Mouse (Mus musculus) liver, embryonic 14.5 days (tissue): ENCODE data around the gene Naaladl2.

Experiments
- CTCF ChIP-seq: IDR thresholded peaks from 2 replicates; pipeline ENCODE4 v1.5.1; 2016; ENCODE audit warnings: antibody characterized with exemption, low read depth, control low read depth
- EP300 ChIP-seq: IDR thresholded peaks from 2 replicates; pipeline ENCODE4 v1.6.1; 2016; ENCODE audit warnings: antibody characterized with exemption, low read depth

DNA sequence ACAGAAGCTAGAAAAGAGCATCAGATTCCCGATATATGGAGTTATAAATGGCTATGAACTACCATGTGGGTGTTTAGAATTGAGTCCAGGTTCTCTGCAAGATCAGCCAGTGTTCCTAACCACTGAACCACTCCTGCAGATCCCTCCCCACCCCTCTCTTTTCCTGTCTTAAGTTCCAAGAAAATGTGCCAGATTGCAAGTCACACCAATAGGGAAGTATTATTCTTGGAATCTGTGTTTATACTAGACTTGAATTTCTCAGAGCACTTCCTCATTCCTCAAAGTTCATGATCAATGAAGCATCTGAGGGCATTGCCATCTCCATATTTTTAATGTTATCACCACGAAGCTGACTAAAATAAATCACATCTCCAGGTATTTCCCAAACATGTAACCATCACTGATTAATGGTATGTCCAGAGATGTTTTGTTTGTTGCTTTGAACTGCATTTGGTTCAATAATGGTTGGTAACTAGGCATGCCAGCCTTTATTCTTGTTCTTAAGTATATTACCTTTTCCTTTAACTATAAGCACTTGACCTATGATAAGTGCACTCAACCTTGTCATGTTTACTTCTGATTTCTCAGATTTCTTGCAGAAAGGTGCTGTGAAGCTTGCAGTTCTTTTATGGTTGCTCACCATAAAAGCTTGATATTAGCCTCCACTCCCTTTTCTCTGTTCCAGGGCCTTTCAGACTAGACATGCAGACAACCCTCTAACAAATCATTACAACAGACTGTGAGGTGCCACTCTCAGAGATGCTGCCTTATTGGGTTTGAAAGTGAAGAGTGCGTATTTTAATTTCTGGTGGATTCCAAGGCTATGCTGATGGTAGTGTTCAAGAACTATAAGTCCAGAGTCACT lies 475.8 kb downstream of the Naaladl2 start:
- TF ChIP-seq CTCF (no peak), EP300 (no peak)
